Mouse (Mus musculus) midbrain, embryonic 15.5 days (tissue): ENCODE measurements around the gene Gtf2e1. TPM values are rescaled to one million over a fixed set of nuclear protein-coding genes. Genes with fewer than 3 reads are reported as not detected.

Source experiments
- ATAC-seq: fragments of 200-750 bp; cut with Nextera tagmentation; replicated peaks from 2 replicates; pipeline ENCODE4 v1.8.0; 2017; ENCODE audit warnings: moderate TSS enrichment
- H3K27ac ChIP-seq: fragments of 300-500 bp; sonication (generic); 2 replicates; pipeline ENCODE4 v1.5.1; 2015; ENCODE audit warnings: mild to moderate bottlenecking, inconsistent platforms
- H3K27me3 ChIP-seq: fragments of 300-500 bp; sonication (generic); replicated peaks from 2 replicates; pipeline ENCODE4 v1.6.1; 2015; ENCODE audit warnings: inconsistent platforms
- H3K36me3 ChIP-seq: fragments of 300-500 bp; sonication (generic); replicated peaks from 2 replicates; pipeline ENCODE4 v1.6.1; 2015; ENCODE audit warnings: inconsistent platforms
- H3K4me1 ChIP-seq: fragments of 300-500 bp; sonication (generic); 2 replicates; pipeline ENCODE4 v1.6.1; 2015; ENCODE audit warnings: inconsistent platforms
- H3K4me2 ChIP-seq: fragments of 300-500 bp; sonication (generic); 2 replicates; pipeline ENCODE4 v1.6.1; 2015; ENCODE audit warnings: inconsistent platforms, mild to moderate bottlenecking, moderate library complexity
- H3K4me3 ChIP-seq: fragments of 300-500 bp; sonication (generic); 2 replicates; pipeline ENCODE4 v1.5.1; 2015; ENCODE audit warnings: mild to moderate bottlenecking, inconsistent platforms
- H3K9ac ChIP-seq: fragments of 300-500 bp; sonication (generic); 2 replicates; pipeline ENCODE4 v1.6.1; 2015; ENCODE audit warnings: mild to moderate bottlenecking, inconsistent platforms
- H3K9me3 ChIP-seq: fragments of 300-500 bp; sonication (generic); 2 replicates; pipeline ENCODE4 v1.6.1; 2016; ENCODE audit warnings: inconsistent platforms
- WGBS: fragments of 180-500 bp; shearing (Covaris S2); methylation state at CpG from one replicate; pipeline ENCODE4 v1.1.7; 2015; ENCODE audit warnings: mixed read lengths; 5-methylcytosine and 5-hydroxymethylcytosine counted together
- polyA plus RNA-seq: library from polyadenylated mRNA; unstranded; fragments of >200 nt; fragmentation: Nextera tagmentation; extraction: Ambion mirVana; gene quantifications from 2 replicates; pipeline ENCODE4 v1.2.1, GENCODE M21; 2015

Gene Gtf2e1
- polyA plus RNA-seq, 1 experiment from 2014 or later = 32.4 TPM

DNA sequence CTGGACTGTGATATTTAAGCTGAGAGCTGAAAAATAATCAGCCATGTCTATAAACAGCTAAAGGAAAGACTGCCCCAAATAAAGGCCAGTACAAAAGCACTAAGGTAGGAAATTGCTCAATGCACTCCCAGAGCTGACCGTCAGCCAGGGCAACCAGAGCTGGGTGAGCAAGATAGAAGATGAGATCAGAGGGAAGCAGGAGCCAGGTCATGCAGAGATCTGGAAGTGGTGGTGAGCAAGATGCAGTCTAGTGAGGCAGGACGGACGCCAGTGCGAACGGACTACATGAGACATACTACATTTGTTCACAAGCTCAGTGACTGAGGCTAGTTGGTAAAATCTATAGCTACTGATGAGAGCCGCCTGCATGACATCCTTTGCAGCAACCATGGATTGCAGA, 75.6 kb downstream of the Gtf2e1 start:
- Histone ChIP-seq H3K4me2 (no peak overlapping the region), H3K9me3 (no peaks in the 10 kb centered on the region), H3K4me3 (no peak overlapping the region), H3K4me1 (no peaks in the 10 kb centered on the region), H3K36me3 (no peaks in the 10 kb centered on the region), H3K27ac (no peak overlapping the region), H3K9ac (no peak overlapping the region), H3K27me3 (no peaks in the 10 kb centered on the region)
- 93% methylated on average over 6 of the region's 6 CpGs for WGBS
- no peak for ATAC-seq

GRCm38 (mm10) chr16:37462886-37463285, 76.7 kb downstream of the Gtf2e1 start:
- Histone ChIP-seq H3K4me2 (no peak overlapping the region), H3K27ac (no peak overlapping the region), H3K4me1 (no peaks in the 10 kb centered on the region), H3K27me3 (no peaks in the 10 kb centered on the region), H3K9me3 (no peaks in the 10 kb centered on the region), H3K9ac (no peak overlapping the region), H3K36me3 (no peaks in the 10 kb centered on the region), H3K4me3 (no peak overlapping the region)
- WGBS = 72% methylated on average over 4 of the region's 4 CpGs
- ATAC-seq = no peak

GRCm38 (mm10) chr16:37461601-37462000, 78.0 kb downstream of the Gtf2e1 start:
- Histone ChIP-seq H3K9ac (no peak overlapping the region), H3K4me3 (no peak overlapping the region), H3K4me1 (no peaks in the 10 kb centered on the region), H3K27me3 (no peaks in the 10 kb centered on the region), H3K27ac (no peak overlapping the region), H3K36me3 (no peaks in the 10 kb centered on the region), H3K4me2 (no peak overlapping the region), H3K9me3 (no peaks in the 10 kb centered on the region)
- no peak for ATAC-seq
- 90% methylated on average over 4 of the region's 4 CpGs for WGBS

Other genes starting within 250 kb of the Gtf2e1 start
- gene Stxbp5l, start 154.8 kb downstream of the Gtf2e1 start, polyA plus RNA-seq = 14.0 and 16.6 TPM in 2 replicates
- 18.9 and 19.9 TPM in 2 replicates for gene Rabl3, start 96 bp upstream of the Gtf2e1 start, polyA plus RNA-seq
- gene Hgd, start 40.4 kb upstream of the Gtf2e1 start, polyA plus RNA-seq = 0.14 and 0.37 TPM in 2 replicates
- gene Ndufb4, start 114.7 kb upstream of the Gtf2e1 start, polyA plus RNA-seq = 46.3 and 49.9 TPM in 2 replicates
- gene Fstl1, start 237.1 kb upstream of the Gtf2e1 start, polyA plus RNA-seq = 85.4 and 85.6 TPM in 2 replicates